Mouse (Mus musculus) bone marrow macrophage, adult 2 months (primary cell): Measurements from ENCODE around the gene Ntng1.

Source experiments
- CTCF ChIP-seq: IDR thresholded peaks from 2 replicates; pipeline ENCODE4 v1.5.1; 2012; ENCODE audit warnings: low read depth, mild to moderate bottlenecking, low read length, moderate library complexity
- POLR2A ChIP-seq: IDR thresholded peaks from 2 replicates; pipeline ENCODE4 v1.6.1; 2012; ENCODE audit warnings: mild to moderate bottlenecking, low read depth, low read length, borderline replicate concordance

- TF ChIP-seq CTCF: no peak
- no peak for TF ChIP-seq POLR2A
Measured at GRCm38 (mm10) chr3:109807211-109807934, 336.4 kb downstream of the Ntng1 start.
